Mouse (Mus musculus) myocyte (in vitro differentiated cells): ENCODE results near the gene Tnrc6c.

Experiments used
- CEBPB ChIP-seq: IDR thresholded peaks from 2 replicates; pipeline ENCODE4 v1.6.1; 2011; ENCODE audit warnings: mild to moderate bottlenecking, moderate library complexity; ENCODE audit not compliant: poor library complexity, insufficient read depth, severe bottlenecking
- E2F4 ChIP-seq: IDR thresholded peaks from one replicate; pipeline ENCODE4 v1.6.1; 2011; ENCODE audit warnings: mild to moderate bottlenecking, control low read depth, moderate library complexity; ENCODE audit not compliant: insufficient read depth
- MYOD1 ChIP-seq, 3 experiments: IDR thresholded peaks; one replicate each; pipeline ENCODE4 v1.6.1; 2011; ENCODE audit warnings: control low read depth in 2 of 3, low read depth in 2 of 3, mild to moderate bottlenecking in 2 of 3, moderate library complexity in 1 of 3; ENCODE audit not compliant: insufficient read length in 2 of 3, control insufficient read depth in 1 of 3
- MYOG ChIP-seq, 3 experiments: IDR thresholded peaks; one replicate each; pipeline ENCODE4 v1.6.1; 2011; ENCODE audit warnings: control low read depth in 2 of 3, low read depth in 2 of 3, mild to moderate bottlenecking in 2 of 3; ENCODE audit not compliant: insufficient read length in 2 of 3, control insufficient read depth in 1 of 3, insufficient read depth in 1 of 3
- POLR2A ChIP-seq: IDR thresholded peaks from one replicate; pipeline ENCODE4 v1.6.1; 2011; ENCODE audit warnings: low read depth, mild to moderate bottlenecking, control low read depth, moderate library complexity; ENCODE audit not compliant: insufficient read length
- SRF ChIP-seq: IDR thresholded peaks from one replicate; pipeline ENCODE4 v1.6.1; 2011; ENCODE audit warnings: low read depth; ENCODE audit not compliant: control insufficient read depth, insufficient read length
- TCF12 ChIP-seq: IDR thresholded peaks from one replicate; pipeline ENCODE4 v1.6.1; 2011; ENCODE audit warnings: mild to moderate bottlenecking, control low read depth; ENCODE audit not compliant: poor library complexity, insufficient read depth, severe bottlenecking
- TCF3 ChIP-seq: IDR thresholded peaks from one replicate; pipeline ENCODE4 v1.6.1; 2011; ENCODE audit warnings: low read depth, control low read depth; ENCODE audit not compliant: insufficient read length

- TF ChIP-seq SRF = no peak
- no peak for TF ChIP-seq POLR2A
- no peak for TF ChIP-seq E2F4
- no peak for TF ChIP-seq MYOG (IDR thresholded peaks at IDR 0.05; ENCODE audit: control insufficient read depth in 1 of 3, insufficient read depth in 1 of 3, insufficient read length in 2 of 3, low read depth in 2 of 3)
- TF ChIP-seq TCF12 = no peak
- no peak for TF ChIP-seq TCF3
- TF ChIP-seq CEBPB = no peak
- TF ChIP-seq MYOD1 (IDR thresholded peaks at IDR 0.05; ENCODE audit: control insufficient read depth in 1 of 3, insufficient read length in 2 of 3, low read depth in 2 of 3) = no peak
Measured at GRCm38 (mm10) chr11:117706267-117706666, 52.2 kb downstream of the Tnrc6c start.
